Mouse (Mus musculus): ENCODE results near the gene Olfr649. TPM values are rescaled to one million over a fixed set of nuclear protein-coding genes. Genes with fewer than 3 reads are reported as not detected.

Gene Olfr649
- not detected for total RNA-seq (2021)

DNA sequence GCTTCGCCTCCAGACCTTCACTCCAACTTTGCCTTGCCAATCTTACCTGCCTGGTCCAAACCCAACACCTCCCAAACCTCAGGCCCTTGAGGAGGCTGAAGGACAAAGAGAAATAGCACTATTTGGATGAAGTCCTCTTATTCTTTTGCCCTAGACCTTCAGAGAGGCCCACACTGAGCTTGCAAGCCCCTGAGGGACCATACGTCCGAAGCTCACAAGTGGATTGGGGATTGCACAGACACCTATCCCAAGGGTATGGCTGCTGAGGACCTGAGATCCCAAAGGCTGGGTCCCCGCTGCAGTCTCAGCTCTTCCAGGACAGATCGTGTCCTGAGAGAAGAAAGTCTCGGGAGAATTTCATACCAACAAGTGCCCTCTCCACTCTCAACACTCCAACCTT is at the start of gene Olfr649:
Olfr649 (minus strand) TSS at position 101 of the 400 bp plus-strand sequence.
- no peak for DNase-seq
- intact Hi-C loops (cut with DNase I), result no loop called here

DNA sequence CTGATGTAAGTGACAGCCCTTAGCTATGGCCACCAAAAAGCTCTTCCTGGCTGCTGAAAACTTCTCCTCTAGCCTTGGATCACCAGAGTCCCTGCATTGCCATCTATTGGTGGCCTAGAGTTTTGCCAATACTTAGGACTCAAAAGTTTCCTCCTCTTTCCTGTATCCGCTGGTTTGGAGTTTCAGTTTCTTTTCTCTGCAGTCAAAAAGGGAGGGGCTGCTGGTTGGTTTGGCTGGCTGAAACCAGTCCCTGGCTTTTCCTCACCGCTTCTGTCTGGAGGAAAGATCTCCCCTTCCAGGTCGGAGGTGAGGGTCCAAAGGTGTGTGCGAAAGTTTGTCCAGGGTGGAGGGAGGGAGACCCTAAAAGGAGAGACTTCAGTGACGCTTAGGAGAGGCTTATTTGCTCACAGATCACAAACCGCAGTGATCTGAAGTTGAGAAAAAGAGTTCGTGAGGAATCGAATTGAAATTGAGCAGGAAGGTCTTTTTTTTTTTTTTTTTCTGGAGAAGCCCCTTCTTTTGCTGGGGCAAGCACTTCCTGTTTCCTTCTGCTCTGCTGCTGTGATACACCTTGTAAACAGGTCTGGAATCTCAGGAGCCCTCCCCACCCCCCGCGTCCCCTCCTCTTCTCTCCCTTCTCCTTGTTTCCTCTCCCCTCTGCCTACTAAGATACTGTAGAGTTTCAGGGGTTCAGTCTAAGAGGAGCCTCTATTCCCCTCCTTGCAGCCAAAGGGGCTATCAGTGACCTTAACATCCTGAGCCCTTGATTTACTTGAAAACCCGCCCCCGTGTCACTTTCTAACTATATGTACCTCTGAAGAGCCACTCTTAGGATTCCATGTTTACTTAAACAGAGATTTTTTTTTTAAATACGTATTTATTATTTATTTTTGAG is 48.7 kb upstream of the Olfr649 start, which contains the start of gene Trim34a:
Trim34a (plus strand) TSS at position 171 of the 895 bp plus-strand sequence.
- intact Hi-C loops (cut with DNase I), result no loop called here

DNA sequence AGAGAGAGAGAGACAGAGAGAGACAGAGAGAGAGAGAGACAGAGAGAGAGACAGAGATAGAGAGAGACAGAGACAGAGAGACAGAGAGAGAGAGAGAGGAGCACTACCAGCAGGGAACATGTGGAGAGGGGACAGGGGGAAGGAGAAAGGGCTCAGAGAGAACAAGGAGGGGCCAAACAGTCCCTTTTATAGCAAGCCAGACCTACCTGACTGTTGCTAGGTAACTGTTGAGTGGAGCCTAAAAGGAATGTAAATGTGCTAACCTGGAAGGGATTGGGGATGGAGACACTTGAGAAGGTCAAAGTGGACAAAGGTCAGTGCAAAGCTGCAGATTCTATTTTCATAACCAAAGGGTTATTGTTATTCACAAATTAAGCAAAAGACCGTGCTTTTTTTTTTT is 47.8 kb upstream of the Olfr649 start:
- no peak for DNase-seq
- intact Hi-C loops (cut with DNase I), result no loop called here

More for the DNA sequence above, 48.7 kb upstream of the Olfr649 start, which contains the start of gene Trim34a:
- peak; percentile 63 to 67 for DNase-seq

DNA sequence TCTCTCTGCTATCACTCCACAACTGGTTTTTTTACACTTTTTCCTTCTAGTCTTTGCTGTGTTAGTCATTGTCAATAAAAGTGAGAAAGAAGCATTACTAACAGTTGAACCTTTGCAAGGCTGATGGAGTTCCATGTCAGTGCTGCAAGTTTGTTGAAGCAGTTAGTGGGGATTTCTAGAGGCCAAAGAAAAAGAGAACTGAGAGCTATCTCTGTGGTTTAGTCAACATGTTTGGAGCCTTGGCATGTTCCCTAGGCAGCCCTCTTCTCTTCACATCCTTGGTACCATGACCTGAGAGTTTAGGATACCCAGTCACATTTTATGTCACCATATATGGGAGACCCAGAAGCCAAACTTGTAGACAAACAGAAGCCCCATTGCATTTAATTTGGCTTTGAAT is 45.1 kb upstream of the Olfr649 start:
- DNase-seq, result no peak
- intact Hi-C loops (cut with DNase I), result no loop called here

DNA sequence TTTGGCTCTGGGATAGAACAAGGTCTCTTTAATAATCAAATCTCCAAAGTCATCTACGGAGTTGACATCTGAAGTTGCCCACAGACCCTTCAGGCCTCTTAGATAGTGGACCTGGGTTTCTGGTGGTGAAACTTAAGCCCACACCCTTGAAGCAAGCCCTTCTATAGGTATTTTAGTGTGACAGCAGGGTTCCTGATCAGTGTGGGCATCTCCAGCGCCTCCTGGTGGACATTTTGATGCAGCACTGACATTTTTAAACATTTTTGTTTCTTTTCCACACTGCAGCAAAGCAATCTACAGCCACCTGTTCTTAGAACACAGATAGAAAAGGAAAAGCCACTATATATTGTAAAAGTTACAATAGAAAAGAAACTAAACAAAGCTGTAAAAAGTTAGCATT is 35.4 kb upstream of the Olfr649 start:
- peak; percentile 40 to 51 for DNase-seq
- intact Hi-C loops (cut with DNase I), result loop anchor here (1.0 kb wide), 1 partner anchor 31 kb away; no protein-coding TSS in a partner anchor

DNA sequence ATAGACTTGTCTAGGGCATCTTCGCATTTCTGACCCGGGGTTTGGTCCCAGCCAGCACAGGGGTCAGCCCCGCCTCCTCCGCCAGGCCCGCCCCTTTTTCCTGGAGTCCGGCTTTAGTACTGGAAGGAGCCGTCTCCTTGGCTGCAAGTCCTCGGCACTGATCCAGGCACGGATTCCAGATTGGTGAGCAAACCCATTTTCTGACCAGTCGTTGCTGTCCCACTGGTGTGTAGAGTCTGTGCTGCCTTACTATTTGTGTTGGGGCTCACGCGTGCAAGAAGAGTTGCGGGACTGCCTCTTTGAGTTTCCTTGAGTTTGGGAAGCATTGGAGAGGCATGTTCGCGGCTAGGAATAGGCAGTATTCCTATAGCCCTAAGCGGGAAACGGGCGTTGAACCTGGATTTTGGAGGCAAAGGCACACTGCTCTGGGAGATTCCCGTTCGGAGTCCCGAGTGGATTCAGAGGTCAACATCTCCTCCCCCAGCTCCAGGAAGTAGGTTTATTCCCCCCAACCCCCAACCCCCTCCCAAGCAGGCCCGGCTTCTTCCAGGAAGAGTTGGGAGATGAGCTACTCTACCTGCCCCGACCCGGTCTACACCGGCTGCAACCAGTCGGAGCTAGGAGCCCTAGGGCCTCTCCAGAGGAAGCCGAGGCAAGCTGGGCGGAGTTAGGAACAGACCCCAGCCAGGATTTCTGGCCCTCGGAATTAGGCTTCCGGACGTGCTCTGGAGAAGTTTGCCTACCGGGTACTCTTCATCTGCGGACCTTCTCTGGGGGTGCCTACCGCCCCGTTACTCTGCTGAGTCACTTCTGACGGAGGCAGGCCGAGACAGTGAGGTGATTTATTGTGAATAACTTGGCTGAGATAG is 23.1 kb upstream of the Olfr649 start, which contains the start of gene Trim6:
Trim6 (plus strand) TSS at position 93 of the 869 bp plus-strand sequence.
- DNase-seq, result peak; percentile 82 to 87
- intact Hi-C loops (cut with DNase I), result no loop called here

DNA sequence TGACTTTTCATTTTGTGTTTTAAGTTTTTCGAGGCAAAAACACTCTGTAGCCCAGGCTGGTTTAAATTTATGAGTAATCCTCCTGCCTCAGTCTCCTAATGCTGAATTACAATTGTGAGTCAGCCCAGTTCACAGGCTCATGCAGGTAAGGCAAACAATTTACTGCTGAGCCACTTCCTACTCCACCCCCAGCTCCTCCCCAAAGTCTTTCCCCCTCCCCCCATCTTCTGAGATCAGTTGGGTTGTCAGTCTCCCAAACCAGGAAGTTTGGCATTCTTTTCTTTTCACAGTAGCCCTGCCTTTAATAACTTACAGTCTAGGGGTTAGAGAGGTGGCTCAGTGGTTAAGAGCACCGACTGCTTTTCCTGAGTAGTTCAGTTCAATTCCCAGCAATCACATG is 22.1 kb upstream of the Olfr649 start:
- no peak for DNase-seq
- intact Hi-C loops (cut with DNase I), result no loop called here

DNA sequence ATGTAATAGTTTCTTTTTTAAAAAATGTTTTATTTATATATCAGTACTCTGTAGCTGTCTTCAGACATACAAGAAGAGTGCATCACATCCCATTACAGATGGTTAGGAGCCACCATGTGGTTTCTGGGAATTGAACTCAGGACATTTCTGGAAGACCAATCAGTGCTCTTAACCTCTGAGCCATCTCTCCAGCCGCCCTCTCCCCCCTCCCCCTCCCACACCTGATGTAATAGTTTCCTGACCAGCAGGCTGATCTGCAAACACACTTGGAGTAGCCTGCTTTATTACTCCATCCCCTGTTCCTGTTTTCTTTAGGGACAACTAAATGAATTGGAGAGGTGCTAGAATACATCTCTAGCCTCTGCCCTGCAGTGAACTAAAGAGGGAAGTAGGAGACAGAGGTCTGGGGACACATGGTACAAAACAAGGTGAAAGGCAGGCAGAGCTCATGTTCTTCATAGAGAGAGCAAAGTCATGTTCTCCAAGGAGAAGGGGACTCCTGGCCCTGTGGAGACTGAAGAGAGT is 20.3 kb upstream of the Olfr649 start:
- intact Hi-C loops (cut with DNase I), result no loop called here
- DNase-seq, result no peak

DNA sequence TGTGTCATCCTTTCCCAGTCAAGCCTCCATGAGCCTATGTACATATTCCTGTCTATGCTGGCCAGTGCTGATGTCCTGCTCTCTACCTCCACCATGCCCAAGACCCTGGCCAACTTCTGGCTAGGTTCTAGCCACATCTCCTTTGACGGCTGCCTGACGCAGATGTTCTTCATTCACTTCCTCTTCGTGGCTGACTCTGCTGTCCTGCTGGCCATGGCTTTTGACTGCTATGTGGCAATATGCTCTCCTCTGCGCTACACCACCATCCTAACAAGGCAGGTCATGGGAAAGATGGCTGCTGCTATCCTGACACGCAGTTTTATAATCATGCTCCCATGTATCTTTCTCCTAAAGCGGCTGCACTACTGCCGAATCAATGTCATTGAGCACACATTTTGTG is 10.4 kb upstream of the Olfr649 start:
- no peak for DNase-seq
- intact Hi-C loops (cut with DNase I), result no loop called here

DNA sequence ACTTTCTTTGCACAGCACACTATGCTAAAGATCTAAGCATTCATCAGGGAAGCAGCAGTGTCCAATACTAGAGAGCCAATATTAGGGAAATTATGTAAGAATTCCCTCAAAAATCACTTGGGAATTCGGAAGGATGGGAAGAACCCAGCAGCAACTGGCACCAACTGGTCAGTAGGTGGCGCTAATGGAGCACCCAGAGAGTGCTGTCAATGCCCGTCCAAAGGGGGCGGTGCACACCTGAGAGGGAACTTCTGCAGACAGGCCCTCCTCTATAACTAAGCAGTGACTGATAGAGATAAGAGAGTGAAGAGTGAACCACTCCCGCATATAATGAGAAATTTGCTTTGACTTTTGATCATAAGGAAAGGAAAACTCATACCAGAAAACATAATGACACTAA is 4.0 kb upstream of the Olfr649 start:
- intact Hi-C loops (cut with DNase I), result loop anchor here (1.0 to 5.0 kb wide), 2 partner anchors 31 to 402 kb away; partner anchors contain the start of gene Olfr655
- DNase-seq, result peak; percentile 73 to 74

DNA sequence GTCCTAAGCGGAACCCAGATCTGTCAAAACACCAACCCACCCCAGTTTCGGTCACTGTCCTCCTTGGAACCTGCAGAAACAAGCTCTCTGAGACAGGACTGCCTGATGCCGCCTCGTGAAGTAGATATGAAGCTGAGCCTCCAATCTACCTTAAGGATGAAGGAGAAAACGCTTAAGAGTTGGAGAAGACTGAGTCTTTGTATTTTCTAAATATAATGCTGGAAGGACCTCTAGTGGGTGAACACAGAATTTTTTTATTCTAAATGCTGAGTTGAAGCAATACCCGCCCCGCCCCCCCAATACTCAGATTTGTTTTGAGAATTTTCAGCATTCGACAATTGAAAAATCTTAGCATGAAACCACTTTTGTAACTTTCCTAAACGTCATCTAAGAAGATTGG is 4.5 kb downstream of the Olfr649 start:
- intact Hi-C loops (cut with DNase I), result no loop called here
- DNase-seq, result no peak

DNA sequence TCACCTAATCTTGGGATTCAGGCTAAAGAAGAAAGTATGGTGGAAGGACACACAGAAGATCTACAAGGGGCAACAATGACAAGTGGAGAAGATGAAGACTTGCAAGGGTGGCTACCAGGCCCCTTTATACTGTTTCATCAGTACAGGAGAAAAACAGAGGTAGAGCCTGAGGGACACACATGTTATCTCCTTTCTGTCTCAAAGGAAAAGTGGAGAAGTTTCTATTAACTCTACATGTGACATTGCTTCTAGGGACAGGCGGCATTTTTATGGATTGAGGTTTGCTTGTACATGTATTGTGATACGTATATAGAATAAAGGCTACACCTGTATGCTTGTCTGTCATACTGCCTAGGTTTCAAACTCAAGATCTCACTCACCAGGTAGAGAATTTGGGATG is 12.5 kb downstream of the Olfr649 start, which contains the start of gene Olfr648:
Olfr648 (minus strand) TSS at position 101 of the 400 bp plus-strand sequence.
- intact Hi-C loops (cut with DNase I), result no loop called here
- no peak for DNase-seq

DNA sequence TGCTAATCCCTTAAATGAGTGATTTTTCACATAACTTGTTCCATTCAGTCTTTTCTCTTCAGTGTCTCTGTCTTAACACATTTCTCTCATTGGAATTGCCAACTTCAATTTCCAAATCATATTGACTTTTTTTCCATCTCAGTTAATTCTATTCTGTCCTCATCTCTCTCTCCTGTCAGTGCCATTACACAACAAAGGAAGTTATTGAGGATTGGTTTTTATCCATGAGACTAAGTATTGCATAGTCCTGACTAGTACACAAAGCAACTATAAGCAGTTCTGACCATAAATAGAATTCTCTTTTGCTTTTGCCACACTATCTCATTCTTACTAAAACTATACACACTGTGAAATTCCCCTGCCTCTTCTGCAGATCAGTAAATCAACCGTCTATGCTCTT is 16.7 kb downstream of the Olfr649 start:
- no peak for DNase-seq
- intact Hi-C loops (cut with DNase I), result no loop called here

DNA sequence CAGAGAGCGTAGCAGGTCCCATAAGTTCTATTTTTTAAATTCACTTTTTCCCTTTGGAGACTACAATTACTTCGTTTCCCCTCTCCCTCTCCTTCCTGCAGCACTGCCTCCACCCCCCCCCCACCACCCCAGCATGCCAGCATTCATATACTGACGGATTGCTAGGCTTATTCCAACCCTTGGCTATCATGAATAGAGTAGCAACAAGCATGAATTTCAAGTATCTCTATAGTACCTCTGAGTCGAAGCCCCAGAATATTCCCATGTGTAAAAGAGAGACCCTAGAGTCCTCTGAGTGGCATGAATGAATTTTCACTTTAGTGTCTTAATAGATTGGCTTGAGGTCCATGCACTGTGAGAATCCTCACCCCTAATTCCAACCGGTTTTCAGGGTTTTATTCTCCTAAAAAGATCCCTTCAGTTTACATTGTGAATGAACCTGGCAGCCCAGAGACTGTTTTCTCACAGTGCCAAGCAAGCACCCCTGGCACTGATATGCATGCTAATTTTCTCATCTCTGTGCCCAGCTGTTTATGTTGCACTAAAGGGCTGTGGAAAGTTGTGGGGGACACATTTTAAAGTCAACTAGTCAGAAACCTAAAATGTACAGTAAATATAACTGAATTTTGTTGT is 17.2 kb downstream of the Olfr649 start:
- intact Hi-C loops (cut with DNase I), result no loop called here
- no peak for DNase-seq

DNA sequence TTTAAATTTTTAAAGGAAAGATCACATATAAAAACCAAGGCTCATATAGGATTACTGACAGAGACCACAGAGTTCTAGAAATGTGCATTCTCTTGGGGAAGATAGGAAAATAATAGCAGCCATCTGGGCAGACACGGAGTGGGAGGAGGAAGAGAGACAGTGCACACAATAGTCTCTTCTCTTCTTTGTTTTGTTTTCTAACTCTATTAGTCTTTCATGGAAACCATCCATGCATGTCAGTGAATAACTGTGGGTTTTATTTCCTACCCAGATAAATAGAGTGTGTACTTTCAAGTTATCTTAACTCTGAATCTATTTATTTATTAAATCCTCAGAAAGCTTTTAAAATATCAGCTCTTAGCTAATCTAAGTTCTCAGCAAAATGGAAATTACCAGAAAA is 20.7 kb downstream of the Olfr649 start:
- DNase-seq, result no peak
- intact Hi-C loops (cut with DNase I), result no loop called here

DNA sequence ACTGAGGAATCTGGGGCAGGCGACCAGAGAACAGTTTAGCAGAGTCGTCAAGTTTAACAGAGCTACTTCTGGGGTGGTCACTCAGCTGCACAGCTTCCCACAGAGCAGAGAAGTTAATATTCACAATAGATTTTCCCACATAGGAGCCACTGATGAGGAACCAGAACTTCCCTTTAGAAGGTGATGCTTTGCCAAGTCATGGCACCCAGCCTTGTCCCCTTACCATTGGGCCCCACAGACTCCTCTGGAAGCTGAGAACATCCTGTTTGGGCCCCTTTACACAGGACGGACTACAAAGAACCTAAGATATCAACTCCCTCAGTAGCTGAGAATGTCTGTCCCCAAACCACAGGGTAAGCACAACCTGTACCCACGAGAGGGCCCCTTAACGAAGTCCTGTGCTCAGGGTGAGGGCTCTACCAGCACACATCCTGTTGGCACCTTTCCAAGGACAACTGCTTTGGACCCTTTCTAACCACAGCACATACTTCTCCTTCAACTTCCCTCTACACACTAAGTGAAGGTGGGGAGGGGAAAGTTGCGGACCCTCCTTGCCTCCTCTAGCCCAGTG is 26.1 kb downstream of the Olfr649 start:
- no peak for DNase-seq
- intact Hi-C loops (cut with DNase I), result no loop called here

DNA sequence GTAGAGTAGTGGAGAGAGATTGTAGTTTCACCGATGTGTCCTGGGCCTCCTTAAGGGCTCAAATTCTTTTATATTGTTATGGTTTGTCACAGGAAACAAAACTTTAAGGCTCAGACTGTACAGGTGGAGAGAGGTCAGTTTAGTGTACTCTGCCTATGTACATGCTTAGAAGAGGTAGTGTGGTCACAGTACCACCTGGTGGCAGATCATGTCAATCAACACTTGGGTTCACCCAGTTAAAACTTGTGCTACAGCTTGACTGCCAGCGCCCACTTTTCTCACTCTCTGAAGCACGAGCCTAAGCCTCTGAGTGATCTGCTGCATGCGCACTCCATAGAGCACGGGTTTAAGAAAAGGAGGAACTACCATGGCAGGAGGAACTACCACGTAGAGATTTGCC is 28.7 kb downstream of the Olfr649 start:
- DNase-seq, result no peak
- intact Hi-C loops (cut with DNase I), result no loop called here

DNA sequence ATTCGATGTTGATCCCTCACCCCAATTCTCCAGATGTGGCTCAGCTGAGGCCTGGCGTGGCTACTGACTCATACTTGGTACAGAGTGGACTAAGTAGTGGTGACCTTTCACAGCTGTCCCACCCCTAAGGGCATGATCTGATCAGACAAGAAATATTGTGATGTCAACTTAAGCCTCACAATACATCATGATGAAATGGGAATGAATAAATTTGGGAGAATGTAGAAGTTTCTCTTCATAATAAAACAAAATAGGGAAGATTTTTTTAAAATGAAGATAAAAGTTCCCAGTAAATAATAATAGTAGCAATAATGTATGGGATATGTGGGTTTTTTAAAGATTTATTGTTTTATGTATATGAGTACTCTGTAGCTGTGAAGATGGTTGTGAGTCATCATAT is 45.3 kb downstream of the Olfr649 start, which contains the start of gene Ubqlnl:
Ubqlnl (minus strand) TSS at position 101 of the 400 bp plus-strand sequence.
- DNase-seq, result no peak
- intact Hi-C loops (cut with DNase I), result no loop called here

DNA sequence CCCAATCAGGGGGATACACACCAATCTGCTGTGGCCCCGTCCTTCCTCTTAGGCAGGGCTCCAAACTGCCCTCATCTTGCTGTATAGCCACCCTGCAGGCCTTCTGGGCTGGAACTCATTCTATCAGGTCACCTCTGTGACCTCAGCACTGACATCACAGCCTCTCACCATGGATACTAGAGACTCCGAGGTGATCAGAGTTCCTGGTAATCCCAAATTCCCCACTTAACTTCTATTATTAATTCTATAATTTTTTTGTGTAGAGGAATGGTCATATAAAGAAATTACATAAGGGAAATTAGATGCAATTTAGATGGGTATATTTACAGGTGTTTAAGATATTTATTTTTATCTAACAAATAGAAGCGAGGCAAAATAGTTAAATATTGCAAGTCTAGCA is 52.6 kb downstream of the Olfr649 start, which contains the start of gene Ubqln3:
Ubqln3 (minus strand) TSS at position 101 of the 400 bp plus-strand sequence.
- no peak for DNase-seq
- intact Hi-C loops (cut with DNase I), result no loop called here

Data from heart, postnatal 36 days (tissue).